Mouse (Mus musculus): ENCODE data around the gene Fgfr2.

DNA sequence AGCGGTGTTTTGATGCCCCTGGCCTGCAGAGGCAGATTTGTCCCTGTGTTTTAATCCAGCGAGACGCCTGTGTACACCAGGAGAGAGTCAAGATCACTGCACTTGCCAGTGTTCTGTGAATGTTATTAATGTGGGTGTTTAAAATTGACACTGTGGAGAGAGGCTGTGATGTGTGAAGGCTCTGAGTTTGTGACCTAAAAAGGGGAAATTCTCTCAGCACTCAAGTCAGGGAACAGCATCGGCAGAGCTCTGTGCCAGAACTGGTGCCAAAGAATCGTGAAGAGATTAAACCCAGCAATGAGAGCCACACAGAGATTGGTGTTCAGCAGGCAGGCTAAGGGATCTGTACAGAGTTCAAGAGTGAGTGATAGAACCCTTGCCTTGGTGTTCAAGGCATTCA is 2567.6 kb downstream of the Fgfr2 start:
- TF ChIP-seq ZNF384 (IDR thresholded peaks at IDR 0.05; ENCODE audit: low read depth, low read length) (no peak), ZC3H11A (IDR thresholded peaks at IDR 0.05; ENCODE audit: borderline replicate concordance, low read depth, low read length) (no peak), MAFK (IDR thresholded peaks at IDR 0.05; ENCODE audit: insufficient read depth, low read depth, low read length) (no peak), CHD2 (IDR thresholded peaks at IDR 0.05; ENCODE audit: low read depth, low read length) (no peak), HCFC1 (IDR thresholded peaks at IDR 0.05; ENCODE audit: borderline replicate concordance, insufficient read depth, low read length) (no peak)
